Mouse (Mus musculus) MEL (cell line): Measurements from ENCODE around the gene Col25a1.

Experiments
- CTCF ChIP-seq, 3 experiments: IDR thresholded peaks in 2 of 3; conservative IDR thresholded peaks in 1 of 3; 2 replicates each; pipeline ENCODE4 v1.5.1; 2011 to 2012; ENCODE audit warnings: low read length in 3 of 3, low read depth in 2 of 3, mild to moderate bottlenecking in 2 of 3, improper control_type of control experiment in 1 of 3, inconsistent platforms in 1 of 3, mixed read lengths in 1 of 3, moderate library complexity in 1 of 3; ENCODE audit not compliant: control insufficient read depth in 1 of 3, insufficient read depth in 1 of 3, poor library complexity in 1 of 3, severe bottlenecking in 1 of 3
- GATA1 ChIP-seq: IDR thresholded peaks from 2 replicates; pipeline ENCODE4 v1.6.1; 2011; ENCODE audit warnings: low read depth, low read length, improper control_type of control experiment
- TBP ChIP-seq: IDR thresholded peaks from 2 replicates; pipeline ENCODE4 v1.8.0; 2011; ENCODE audit warnings: low read depth, low read length, improper control_type of control experiment
- ZC3H11A ChIP-seq: IDR thresholded peaks from 2 replicates; pipeline ENCODE4 v1.6.1; 2012; ENCODE audit warnings: low read depth, mild to moderate bottlenecking, inconsistent platforms, low read length, improper control_type of control experiment

GRCm38 (mm10) chr3:130270509-130270908 lies 139.2 kb downstream of the Col25a1 start:
- TF ChIP-seq GATA1 (no peak), CTCF (IDR thresholded peaks at IDR 0.05 in 2 of 3, conservative IDR thresholded peaks at IDR 0.05 in 1 of 3; ENCODE audit: control insufficient read depth in 1 of 3, insufficient read depth in 1 of 3, low read depth in 2 of 3, low read length in 3 of 3, poor library complexity in 1 of 3, severe bottlenecking in 1 of 3) (no peak), TBP (no peak), ZC3H11A (no peak)
